Mouse (Mus musculus) cerebellum, adult 2 months (tissue): ENCODE results near the gene Perp.

Experiments used
- CTCF ChIP-seq: fragments of 200-500 bp; IDR thresholded peaks from 2 replicates; pipeline ENCODE4 v1.5.1; 2011; ENCODE audit warnings: low read depth, mild to moderate bottlenecking, control low read depth, low read length, moderate library complexity, borderline replicate concordance; ENCODE audit not compliant: insufficient read depth
- POLR2A ChIP-seq: fragments of 200-500 bp; IDR thresholded peaks from 2 replicates; pipeline ENCODE4 v1.6.1; 2011; ENCODE audit warnings: low read length, control low read depth, borderline replicate concordance; ENCODE audit not compliant: insufficient read depth

DNA sequence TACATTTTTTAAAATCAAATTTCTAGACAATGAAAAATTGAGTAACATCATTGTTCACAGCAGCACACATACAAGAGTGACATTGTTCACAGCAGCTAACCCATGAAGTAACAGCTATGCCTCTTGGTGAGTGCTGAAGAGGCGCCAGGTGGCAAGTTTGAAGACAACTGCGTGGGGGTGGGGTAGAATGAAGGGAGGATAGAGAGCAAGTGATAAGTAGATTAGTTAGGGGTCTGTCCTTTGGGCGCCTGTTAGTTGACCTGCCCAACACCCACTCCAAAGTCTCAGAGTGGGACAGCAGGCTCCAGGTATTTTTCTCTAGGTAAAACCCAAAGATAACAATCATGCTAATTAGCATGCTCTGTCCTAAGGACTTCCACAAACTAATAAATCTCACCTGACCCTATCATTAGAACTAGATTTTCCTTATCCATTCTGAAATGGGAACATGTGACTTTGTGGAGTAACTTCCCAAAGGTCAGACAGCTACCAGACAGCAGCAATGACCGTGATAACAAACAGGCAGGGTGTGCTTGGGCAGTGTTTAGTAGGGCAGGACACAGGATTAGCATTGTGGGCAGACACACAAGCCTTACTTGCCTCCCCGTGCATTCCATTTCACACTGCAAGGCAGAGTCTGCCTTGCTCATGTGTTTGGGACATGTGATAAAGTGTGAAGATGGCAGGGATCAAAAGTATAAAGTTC lies 15.5 kb downstream of the Perp start:
- no peak for TF ChIP-seq POLR2A
- no peak for TF ChIP-seq CTCF
